Mouse (Mus musculus) cerebral cortex, adult 2 months (tissue): ENCODE results near the gene Ctdspl2.

ENCODE experiments used
- WGBS: fragments of 180-500 bp; shearing (Covaris S2); methylation state at CpG from one replicate; pipeline ENCODE4 v1.1.7; 2018; 5-methylcytosine and 5-hydroxymethylcytosine counted together

Gene Ctdspl2

DNA sequence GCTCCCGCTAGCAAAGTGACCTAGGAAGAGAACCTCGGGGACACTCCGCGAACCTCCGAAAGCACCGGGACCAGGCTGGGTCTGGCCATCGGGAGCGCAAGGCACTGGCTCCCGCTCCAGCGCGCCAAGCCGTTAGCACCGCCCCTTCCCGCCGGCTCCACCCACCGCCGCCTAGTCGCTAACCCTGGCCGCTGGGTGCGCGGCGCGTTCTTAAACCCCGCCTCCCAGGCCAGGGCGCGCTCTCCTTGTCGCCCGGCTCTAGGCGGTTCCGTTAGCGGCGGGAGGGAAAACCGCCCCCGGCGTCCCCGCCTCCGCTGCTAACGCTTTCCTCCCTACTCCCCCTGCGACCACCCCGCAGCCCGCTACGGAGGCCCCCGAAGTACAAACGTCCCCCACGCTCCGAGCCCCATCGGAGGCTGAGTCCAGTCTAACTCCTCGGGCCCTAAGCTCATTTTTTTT is at the start of gene Ctdspl2, which contains the start of gene Mageb3:
Gene Ctdspl2 (plus strand): TSS at position 237 of the 459 bp plus-strand sequence.
Gene Mageb3 (minus strand): TSS at position 328 of the 459 bp plus-strand sequence.
- WGBS, result under 1% methylated on average over 48 of the region's 48 CpGs

DNA sequence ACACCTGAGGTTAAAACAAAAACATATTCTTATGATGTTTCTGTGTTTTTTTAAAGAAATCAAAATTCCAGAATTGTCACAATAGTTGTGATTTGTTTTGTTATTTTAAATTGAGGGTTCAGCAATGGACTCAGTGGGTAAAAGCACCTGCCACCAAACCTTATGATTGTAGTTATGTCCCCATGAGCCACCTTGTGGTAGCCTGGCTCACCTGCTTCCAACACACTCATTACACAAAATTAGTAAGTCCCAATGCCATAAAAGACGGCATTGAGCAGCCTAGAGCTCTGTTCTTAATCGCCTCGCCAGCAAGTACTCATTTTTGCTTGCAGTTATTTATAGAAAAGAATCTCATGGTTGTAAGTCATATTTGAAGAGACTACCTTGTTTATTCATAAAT is 45.8 kb upstream of the Ctdspl2 start:
- WGBS, result 57% methylated on average over 3 of the region's 3 CpGs

DNA sequence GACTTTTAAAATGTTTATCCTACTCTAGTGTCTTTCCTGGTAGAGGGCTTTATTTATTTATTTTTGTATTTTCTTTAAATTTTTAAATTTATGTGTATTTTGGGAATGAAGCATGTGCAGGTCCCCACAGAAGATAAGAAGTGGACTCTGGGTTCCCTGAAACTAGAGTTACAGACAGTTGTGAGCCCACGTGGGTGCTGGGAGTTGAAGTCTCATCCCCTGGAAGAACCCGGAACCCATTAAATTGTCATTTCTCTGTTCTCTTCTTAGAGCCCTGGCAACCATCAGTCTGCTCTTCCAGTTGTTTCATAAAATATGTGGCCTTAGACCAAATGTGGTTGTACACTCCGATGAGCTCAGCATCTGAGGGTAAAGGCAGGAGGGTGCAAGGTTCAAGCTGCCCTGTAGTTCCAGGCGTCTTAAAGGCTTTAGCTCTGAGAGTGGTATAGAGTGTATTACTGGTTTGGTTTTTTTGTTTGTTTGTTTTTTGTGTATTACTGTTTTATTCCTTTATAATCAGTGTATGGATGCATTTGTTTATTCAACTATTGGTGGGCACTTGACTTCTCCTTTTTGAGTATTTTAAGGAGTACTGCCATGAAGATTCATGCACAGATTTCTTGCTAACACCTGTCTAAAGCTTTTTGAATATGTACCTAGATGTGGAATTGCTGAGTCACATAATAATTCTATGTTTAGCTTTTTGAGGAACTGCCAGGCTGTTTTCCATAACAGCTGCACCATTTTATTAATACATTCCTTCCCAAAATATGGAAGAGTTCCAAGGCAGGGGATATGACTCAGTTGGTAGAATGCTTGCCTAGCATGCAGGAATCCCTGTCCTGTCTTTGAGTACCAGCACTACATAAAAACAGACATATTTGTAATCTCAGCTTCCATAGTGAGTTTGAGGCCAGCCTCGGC is 39.5 kb upstream of the Ctdspl2 start:
- 89% methylated on average over 5 of the region's 5 CpGs for WGBS

DNA sequence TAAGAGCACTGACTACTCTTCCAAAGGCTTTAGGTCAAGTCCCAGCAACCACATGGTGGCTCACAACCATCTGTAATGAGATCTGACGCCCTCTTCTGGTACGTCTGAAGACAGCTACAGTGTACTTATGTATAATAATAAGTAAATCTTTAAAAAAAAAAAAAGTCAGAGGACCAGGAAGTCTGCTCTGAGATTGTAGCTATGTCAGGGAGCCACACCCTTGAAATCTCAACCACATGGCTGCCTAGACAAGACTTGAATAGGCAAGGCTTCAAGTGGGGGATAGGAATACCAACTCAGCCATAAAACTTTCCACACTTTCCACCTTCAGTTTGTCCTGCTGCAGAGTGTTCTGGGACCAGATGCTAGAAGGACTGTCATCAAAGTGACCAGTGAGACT is 18.2 kb upstream of the Ctdspl2 start:
- 86% methylated on average over 2 of the region's 2 CpGs for WGBS

DNA sequence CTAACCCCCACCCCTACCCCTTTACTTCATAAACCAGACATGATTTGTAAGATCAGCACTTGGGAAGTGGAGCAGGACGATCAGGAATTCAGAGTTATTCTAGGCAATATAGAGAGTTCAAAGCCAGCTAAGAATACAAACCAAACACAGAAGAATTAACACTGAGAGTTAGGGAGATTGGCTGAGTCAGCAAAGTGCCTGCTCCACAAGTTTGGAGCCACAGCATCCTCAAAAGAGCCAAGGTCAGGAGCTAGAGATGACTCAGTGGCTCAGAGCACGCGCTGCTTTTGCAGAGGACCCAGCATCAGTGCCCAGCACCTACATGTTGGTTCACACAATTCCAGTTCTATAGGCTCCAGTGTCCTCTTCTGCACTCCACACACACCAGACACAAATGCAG is 12.4 kb upstream of the Ctdspl2 start:
- WGBS, result 82% methylated on average over 3 of the region's 3 CpGs

DNA sequence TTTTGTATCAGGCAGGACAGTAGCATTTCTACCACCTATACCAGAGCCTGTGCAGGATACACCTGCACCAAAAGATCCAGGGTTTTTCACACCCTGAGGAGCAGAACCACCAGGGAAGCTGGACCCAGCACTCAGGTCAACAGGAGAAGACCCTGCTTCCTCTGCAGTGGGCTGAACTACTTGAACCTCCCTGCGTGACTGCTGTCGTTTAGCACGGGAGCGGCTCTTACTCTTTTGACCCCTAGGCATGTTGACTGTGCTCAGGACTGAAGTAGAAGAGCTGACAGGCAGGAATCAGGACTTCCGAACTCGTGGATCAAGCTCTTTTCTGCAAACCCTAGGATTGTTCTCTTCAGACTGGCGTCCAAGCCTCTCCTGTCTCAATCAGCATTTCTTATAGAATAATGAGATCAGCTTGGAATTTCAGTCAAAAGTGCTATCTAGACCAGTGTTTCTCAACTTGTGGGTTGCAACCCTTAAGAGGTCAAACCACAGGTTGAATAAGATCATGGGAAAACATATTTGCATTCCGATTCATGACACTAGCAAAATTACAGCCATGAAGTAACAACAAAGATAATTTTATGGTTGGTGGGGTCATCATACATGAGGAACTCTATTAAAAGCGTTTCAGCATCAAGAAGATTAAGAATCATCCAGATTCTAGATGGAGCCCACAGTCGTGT is 687 bp upstream of the Ctdspl2 start:
- 21% methylated on average over 10 of the region's 10 CpGs for WGBS

DNA sequence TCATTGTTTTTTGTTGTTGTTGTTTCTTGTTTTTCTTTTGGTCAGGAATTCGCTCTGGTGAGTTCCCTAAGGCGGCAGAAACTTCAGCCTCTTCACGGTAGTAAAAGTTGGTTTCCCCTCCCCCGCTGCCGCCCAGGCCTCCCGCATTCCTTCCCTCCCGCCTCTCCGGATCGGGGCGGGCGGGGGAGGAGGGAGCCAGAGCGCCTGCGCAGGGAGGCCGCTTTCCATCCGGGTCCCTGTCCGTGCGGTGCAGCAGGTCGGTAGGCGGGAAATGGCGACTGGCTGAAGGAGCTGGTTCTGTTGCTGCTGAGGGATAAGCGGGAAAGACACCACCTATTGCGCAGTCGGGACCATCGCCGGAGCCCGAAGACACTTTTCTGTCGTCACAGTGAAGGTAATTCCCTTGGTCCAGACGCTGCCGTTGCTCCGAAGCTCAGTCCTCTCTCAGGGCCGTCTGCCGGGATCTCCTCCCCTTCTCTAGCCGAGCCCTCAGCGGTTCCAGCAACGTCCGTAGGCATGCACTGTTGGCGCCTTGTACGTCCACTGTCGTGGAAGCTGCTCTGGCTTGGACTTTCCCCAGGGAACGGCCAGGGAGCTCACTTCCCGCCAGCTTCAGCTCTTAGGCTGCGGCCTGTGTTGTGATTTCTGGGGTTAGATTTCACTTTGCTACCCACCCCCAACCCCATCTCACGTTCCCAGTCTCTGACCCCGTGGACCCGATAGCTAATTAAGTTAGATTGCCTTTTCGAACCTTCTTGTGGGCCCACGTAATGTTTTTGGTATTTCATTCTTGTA is 620 bp downstream of the Ctdspl2 start:
- under 1% methylated on average over 47 of the region's 47 CpGs for WGBS

DNA sequence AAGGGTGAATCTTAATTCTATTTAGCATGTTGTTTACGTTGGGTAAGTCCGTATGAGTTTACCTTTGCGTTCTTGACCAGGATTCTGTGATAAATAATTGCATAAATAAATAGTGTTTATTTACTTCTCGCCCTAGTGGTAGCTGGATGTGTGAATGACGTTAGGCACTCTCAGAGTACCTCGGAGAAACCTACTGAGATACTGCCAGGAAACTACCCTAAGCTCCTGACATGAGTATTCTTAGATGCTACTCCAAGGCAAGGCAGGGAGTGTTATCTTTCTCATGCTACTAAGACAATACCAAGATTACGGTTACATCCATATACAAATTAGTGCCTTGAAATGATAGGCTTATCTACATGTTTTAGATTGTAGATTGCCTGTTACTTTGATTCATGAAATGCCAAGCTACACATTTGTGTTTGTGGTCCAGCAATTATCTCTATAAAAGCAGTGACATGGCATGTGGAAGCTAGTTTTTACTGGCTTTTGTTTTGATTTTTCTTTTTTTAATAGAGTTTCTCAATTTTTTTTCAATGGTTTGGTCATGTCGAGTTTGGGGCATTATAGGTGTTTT is 1.5 kb downstream of the Ctdspl2 start:
- WGBS, result 6% methylated on average over 8 of the region's 8 CpGs

DNA sequence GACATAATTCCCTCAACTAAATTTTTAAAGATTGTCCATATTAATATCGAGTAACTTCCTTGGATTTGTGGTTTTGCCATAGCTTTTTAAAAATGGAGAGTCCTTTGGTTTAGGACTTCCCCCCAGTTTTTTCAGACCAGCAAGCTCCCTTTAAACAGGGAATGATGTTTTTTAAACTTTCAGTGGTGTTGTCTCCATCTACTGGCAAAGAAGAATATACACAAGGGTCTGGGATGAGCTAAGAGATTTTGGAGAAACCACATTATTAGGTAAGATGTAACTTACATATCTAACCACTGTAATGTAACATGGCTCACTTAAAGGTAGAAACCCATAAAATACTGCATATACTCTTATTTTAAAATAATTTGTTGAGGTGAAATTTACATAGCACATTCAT is 39.9 kb downstream of the Ctdspl2 start:
- WGBS, result 86% methylated on average over 1 of the region's 1 CpGs

DNA sequence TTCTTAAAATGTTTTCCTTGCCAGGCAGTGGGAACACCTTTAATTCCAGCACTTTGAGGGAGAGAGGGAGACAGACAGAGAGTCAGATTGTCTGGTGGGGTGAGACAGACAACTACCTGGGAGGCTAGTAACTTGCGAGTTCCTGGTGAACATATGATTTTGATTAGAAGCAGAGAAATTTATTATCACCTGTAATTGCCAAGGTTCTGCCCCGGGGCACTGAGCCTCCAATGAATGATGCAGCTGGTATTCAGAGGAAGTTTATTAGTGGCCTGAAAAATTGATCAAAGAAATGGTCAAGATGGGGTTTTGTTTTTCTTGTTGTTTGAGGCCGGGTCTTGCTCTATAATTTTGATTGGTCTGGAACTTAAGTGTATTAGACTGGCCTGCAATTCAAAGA is 53.0 kb downstream of the Ctdspl2 start:
- WGBS, result 94% methylated on average over 3 of the region's 3 CpGs

DNA sequence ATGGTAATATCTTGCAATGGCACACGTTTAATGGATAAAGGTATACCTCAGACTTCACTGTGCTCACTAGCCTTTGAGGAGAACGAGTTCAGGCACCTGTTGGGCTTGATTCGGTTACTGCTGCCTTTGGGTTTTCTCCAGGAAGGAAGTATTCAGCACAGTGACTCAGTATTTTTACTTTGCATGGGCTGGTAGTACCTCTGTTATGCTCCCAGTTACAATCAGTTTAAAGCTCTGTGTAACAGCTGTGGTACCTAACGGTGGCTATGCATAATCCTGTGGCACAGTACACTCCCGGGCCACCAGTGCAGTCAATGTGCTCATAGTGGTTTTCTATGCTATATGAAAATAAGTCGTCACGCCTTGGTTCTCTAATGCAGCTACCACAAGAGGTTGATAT is 55.6 kb downstream of the Ctdspl2 start:
- 62% methylated on average over 7 of the region's 7 CpGs for WGBS

DNA sequence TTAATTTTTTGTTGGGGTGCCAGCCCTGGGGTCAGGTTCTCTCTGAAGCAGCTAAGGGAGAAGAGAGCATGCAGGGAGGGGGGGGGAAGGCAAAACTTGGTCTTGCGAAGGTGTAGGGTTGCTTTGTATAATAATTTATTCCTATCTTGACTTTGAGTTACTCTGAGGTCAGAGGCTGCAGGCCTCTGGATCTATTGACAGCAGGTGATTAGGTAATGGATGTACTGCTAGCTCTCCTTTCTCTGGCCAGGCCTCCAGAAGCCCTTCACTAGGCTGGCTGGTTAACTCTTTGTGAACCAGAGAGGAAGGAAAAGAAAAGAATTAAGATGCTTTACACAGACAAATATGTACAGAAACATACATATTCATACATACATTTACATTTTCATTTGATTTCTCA is 62.9 kb downstream of the Ctdspl2 start:
- 83% methylated on average over 1 of the region's 1 CpGs for WGBS

DNA sequence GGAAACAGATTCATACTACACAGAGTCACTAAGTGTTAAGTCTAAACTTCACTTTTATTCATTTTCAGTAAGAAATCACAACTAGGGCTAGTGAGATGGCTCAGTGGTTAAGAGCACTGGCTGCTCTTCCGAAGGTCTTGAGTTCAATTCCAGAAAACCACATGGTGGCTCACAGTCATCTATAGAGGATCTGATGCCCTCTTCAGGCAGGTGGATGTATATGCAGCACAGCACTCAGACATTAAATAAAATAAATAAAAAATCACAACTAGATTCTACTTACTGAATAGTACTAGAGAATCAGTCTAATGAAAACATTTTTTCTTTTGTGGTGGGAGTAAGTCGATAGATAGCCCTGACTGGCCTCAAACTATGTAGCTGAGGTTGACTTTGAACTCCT is 66.5 kb downstream of the Ctdspl2 start:
- WGBS, result 76% methylated on average over 2 of the region's 2 CpGs

DNA sequence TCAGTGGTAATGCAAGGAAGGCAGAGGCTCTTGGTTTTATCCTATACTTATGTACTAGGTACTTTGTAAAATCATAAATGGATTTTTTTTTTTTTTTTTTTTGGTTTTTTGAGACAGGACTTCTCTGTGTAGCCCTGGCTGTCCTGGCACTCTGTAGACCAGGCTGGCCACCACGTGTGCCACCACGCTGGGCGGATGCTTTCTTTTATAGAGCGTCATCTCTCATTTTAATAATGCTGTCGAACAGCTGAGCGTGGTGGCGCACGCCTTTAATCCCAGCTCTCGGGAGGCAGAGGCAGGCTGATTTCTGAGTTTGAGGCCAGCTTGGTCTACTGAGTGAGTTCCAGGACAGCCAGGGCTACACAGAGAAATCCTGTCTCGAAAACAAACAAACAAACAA is 71.3 kb downstream of the Ctdspl2 start:
- WGBS, result 94% methylated on average over 10 of the region's 10 CpGs

DNA sequence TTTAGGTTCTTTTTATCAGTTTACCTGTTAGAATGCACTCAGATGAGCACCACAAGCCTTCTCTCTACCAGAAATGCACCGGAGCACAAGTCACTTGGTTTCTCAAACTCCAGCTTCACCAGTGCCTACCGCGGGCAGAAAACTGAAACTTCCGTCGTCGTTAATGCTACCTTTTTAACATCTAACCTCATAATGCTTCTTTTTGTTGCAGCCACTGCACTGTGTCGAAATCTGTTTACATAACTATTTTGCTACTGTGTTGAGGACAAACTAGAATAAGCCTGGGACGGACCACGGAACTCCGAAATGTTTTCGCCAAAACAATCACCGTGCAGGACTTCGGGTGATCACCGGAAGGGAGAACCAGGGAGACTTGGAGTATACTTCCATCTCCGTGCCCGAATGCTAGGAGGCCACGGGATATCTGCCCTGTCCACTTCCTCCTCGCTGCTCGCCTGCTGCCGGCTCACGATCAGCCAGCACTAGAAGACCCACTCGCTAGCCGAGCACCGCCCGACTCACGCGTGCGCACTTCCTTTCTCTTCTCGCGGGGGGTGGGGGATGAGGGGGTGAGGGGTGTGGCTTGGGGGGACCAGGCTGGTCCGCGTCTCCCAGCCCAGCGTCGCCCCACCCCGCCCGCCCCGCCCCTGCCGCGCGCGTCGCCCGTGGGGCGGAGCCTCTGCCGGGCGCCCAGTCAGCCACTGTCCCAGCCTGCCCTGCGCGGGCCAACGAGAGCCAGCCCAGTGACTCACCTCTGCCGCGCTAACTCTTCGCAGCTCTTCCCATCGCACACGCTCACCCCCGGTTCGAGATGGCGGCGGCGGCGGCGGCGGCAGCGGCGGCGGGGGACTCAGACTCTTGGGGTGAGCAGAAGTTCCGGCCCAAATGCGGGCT is 72.3 kb downstream of the Ctdspl2 start, which contains the start of gene Eif3j1:
Gene Eif3j1 (plus strand): TSS at position 685 of the 894 bp plus-strand sequence.
- whole genome bisulfite sequencing, result 1% methylated on average over 50 of the region's 67 CpGs

DNA sequence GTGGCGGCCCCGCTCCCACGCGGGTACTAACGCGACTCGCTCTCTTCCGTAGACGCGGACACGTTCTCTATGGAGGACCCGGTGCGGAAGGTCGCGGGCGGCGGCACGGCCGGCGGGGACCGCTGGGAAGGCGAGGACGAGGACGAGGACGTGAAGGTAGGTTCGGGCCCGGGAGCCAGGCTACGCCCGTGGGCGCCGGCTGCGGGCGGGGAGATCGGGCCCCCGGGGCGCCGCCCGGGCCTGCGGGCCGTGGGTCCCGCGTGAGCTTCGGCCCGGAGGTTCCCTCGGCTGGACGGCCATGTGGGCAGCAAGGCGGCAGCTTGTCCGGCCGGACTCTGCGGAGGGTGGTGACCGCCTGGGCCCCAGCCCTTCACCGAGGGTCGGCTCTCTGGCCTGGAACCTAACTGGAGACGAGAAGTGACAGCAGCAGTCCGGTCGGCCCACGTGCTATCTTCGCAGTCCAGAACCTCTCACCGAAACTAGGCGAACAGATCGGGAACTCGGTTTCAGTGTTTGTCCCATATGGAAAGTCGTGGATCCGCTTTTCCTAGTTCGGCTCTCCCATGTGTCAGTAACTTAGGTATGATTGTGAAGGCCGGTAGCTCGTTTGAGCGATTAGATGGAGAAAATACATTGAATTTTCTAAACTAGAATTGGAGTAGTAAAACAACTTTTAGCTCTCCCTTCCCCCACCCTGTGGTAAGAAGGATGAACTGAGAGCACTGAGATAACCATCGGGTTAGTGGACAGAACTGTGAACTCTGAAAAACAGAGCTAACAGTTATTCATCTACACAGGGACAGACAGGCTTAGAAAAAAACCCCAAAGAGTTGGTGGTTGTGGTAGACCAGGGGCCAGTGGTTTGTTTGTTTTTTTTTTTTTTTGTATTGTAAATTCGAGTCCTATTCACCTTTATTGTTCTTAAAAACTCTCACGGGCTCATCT is 73.2 kb downstream of the Ctdspl2 start:
- WGBS, result under 1% methylated on average over 71 of the region's 71 CpGs

DNA sequence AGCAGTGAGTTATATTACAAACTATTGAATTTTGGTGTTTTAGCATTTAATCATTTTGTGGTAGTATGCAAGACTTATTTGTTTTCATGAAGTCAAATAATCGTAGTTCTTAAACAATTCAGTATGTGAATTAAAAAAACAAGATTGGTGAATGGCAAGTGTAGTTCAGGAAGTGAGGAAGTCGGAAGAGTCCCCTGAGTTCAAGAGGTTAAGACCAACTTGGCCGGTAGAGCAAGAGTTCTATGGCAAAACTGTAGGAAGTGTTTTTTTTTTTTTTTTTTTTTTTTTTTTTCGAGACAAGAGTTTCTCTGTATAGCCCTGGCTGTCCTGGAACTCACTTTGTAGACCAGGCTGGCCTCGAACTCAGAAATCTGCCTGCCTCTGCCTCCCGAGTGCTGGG is 76.2 kb downstream of the Ctdspl2 start:
- 72% methylated on average over 6 of the region's 6 CpGs for WGBS

DNA sequence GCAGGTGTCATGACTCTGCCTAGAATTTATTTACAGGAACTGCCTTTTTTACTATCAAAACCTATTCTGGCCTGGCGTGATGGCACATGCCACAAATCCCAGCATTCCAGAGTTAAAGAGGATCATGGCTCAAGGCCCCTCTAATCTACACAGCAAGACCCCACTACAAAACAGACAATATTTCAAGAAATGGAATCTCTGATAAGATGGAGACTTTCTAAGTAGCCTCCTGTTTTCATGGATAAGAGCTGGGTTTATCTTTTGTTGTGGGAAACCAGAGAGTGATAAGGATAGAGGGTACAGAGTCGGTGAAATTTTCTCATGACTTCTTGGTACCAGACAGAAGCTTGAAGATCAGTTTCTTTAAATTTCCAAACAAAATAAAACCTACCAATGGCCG is 80.3 kb downstream of the Ctdspl2 start:
- WGBS, result 94% methylated on average over 3 of the region's 3 CpGs

DNA sequence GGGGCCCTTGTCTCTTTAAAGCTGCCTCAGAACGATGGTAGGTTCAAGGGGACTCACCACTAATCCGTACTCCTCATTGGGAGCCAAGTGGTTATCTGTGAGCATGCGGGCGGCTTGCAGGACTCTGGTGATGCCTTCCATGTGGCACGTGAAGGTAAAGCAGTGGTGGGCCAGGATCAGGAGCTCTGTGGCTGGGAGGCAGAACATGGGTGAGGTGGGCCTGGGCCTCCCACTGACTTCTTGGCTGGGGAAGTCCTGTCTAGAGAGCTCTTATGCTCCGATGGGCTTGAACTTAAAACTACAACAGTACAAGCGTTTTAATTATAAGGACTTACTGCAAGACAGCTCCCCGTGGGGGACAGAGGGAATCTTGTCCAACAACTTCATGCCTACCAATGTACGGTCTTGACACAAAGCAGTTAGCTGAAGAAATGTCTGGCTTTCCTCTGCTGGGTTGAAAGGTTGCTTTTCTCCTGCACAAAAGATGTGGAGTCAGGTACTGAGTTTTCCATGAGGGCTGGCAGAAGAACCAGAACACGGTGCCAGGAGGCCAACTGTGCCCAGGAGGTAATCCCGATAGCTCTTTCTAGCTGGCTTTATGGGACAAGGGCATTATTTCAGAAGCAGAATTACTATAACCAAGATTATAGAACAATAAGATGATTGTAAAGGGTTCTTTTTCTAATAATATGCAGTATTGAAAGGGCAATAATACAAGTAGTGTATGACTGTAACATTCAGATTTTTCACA is 103.7 kb downstream of the Ctdspl2 start:
- 77% methylated on average over 11 of the region's 11 CpGs for WGBS
